Mouse (Mus musculus) myocyte (in vitro differentiated cells): ENCODE measurements around the gene Cdh5. TPM values are rescaled to one million over a fixed set of nuclear protein-coding genes. Genes with fewer than 3 reads are reported as not detected.

ENCODE experiments used
- H3K27me3 ChIP-seq: one replicate; pipeline ENCODE4 v1.6.1; 2011; ENCODE audit not compliant: control insufficient read depth, insufficient read depth, insufficient read length
- H3K36me3 ChIP-seq: one replicate; pipeline ENCODE4 v1.6.1; 2011; ENCODE audit not compliant: control insufficient read depth, insufficient read depth
- H3K4me2 ChIP-seq: one replicate; pipeline ENCODE4 v1.6.1; 2011; ENCODE audit warnings: low read depth, control low read depth
- H3K4me3 ChIP-seq: one replicate; pipeline ENCODE4 v1.5.1; 2011; ENCODE audit warnings: mild to moderate bottlenecking, control low read depth, moderate library complexity
- H3K79me2 ChIP-seq: one replicate; pipeline ENCODE4 v1.6.1; 2011; ENCODE audit not compliant: control insufficient read depth, insufficient read depth
- H3ac ChIP-seq: one replicate; pipeline ENCODE4 v1.6.1; 2011; ENCODE audit not compliant: control insufficient read depth, insufficient read length
- CEBPB ChIP-seq: IDR thresholded peaks from 2 replicates; pipeline ENCODE4 v1.6.1; 2011; ENCODE audit warnings: mild to moderate bottlenecking, moderate library complexity; ENCODE audit not compliant: poor library complexity, insufficient read depth, severe bottlenecking
- E2F4 ChIP-seq: IDR thresholded peaks from one replicate; pipeline ENCODE4 v1.6.1; 2011; ENCODE audit warnings: mild to moderate bottlenecking, control low read depth, moderate library complexity; ENCODE audit not compliant: insufficient read depth
- MAX ChIP-seq: IDR thresholded peaks from one replicate; pipeline ENCODE4 v1.6.1; 2011; ENCODE audit warnings: low read depth, mild to moderate bottlenecking, control low read depth
- MYOD1 ChIP-seq, 3 experiments: IDR thresholded peaks; one replicate each; pipeline ENCODE4 v1.6.1; 2011; ENCODE audit warnings: control low read depth in 2 of 3, low read depth in 2 of 3, mild to moderate bottlenecking in 2 of 3, moderate library complexity in 1 of 3; ENCODE audit not compliant: insufficient read length in 2 of 3, control insufficient read depth in 1 of 3
- MYOG ChIP-seq, 3 experiments: IDR thresholded peaks; one replicate each; pipeline ENCODE4 v1.6.1; 2011; ENCODE audit warnings: control low read depth in 2 of 3, low read depth in 2 of 3, mild to moderate bottlenecking in 2 of 3; ENCODE audit not compliant: insufficient read length in 2 of 3, control insufficient read depth in 1 of 3, insufficient read depth in 1 of 3
- POLR2A ChIP-seq: IDR thresholded peaks from one replicate; pipeline ENCODE4 v1.6.1; 2011; ENCODE audit warnings: low read depth, mild to moderate bottlenecking, control low read depth, moderate library complexity; ENCODE audit not compliant: insufficient read length
- POLR2AphosphoS2 ChIP-seq: IDR thresholded peaks from one replicate; pipeline ENCODE4 v1.6.1; 2011; ENCODE audit warnings: low read depth, control low read depth; ENCODE audit not compliant: insufficient read length
- REST ChIP-seq: IDR thresholded peaks from one replicate; pipeline ENCODE4 v1.6.1; 2011; ENCODE audit warnings: mild to moderate bottlenecking, control low read depth, moderate library complexity; ENCODE audit not compliant: insufficient read depth, insufficient read length
- SRF ChIP-seq: IDR thresholded peaks from one replicate; pipeline ENCODE4 v1.6.1; 2011; ENCODE audit warnings: low read depth; ENCODE audit not compliant: control insufficient read depth, insufficient read length
- TCF12 ChIP-seq: IDR thresholded peaks from one replicate; pipeline ENCODE4 v1.6.1; 2011; ENCODE audit warnings: mild to moderate bottlenecking, control low read depth; ENCODE audit not compliant: poor library complexity, insufficient read depth, severe bottlenecking
- TCF3 ChIP-seq: IDR thresholded peaks from one replicate; pipeline ENCODE4 v1.6.1; 2011; ENCODE audit warnings: low read depth, control low read depth; ENCODE audit not compliant: insufficient read length
- USF1 ChIP-seq: IDR thresholded peaks from one replicate; pipeline ENCODE4 v1.6.1; 2011; ENCODE audit warnings: low read depth, mild to moderate bottlenecking, control low read depth, moderate library complexity
- polyA plus RNA-seq: library from polyadenylated mRNA; unstranded; fragments of >200 nt; fragmentation: generic; extraction: Trizol; gene quantifications from one replicate; pipeline ENCODE4 v1.2.1, GENCODE M21; 2012; ENCODE audit warnings: missing spikeins

The Cdh5 gene
- polyA plus RNA-seq, 1 experiment: 0.11 TPM

- Histone ChIP-seq H3ac (no peak overlapping the region), H3K4me2 (no peak overlapping the region), H3K4me3 (no peak overlapping the region), H3K79me2 (no peaks in the 10 kb centered on the region), H3K36me3 (no peaks in the 10 kb centered on the region), H3K27me3 (no peaks in the 10 kb centered on the region)
- TF ChIP-seq POLR2A (no peak), REST (no peak), TCF12 (no peak), MYOG (IDR thresholded peaks at IDR 0.05; ENCODE audit: control insufficient read depth in 1 of 3, insufficient read depth in 1 of 3, insufficient read length in 2 of 3, low read depth in 2 of 3) (no peak), E2F4 (no peak), SRF (no peak), MYOD1 (IDR thresholded peaks at IDR 0.05; ENCODE audit: control insufficient read depth in 1 of 3, insufficient read length in 2 of 3, low read depth in 2 of 3) (no peak), MAX (no peak), CEBPB (no peak), POLR2AphosphoS2 (no peak), TCF3 (no peak), USF1 (no peak)
These were observed 36.2 kb downstream of the Cdh5 start for GRCm38 (mm10) chr8:104137636-104138035.

GRCm38 (mm10) chr8:104140611-104141010 lies 39.2 kb downstream of the Cdh5 start:
- Histone ChIP-seq H3ac (no peak overlapping the region), H3K79me2 (no peaks in the 10 kb centered on the region), H3K36me3 (no peaks in the 10 kb centered on the region), H3K4me2 (no peak overlapping the region), H3K4me3 (no peak overlapping the region), H3K27me3 (no peaks in the 10 kb centered on the region)
- TF ChIP-seq SRF (no peak), USF1 (no peak), MAX (no peak), E2F4 (no peak), TCF12 (no peak), TCF3 (no peak), MYOG (IDR thresholded peaks at IDR 0.05; ENCODE audit: control insufficient read depth in 1 of 3, insufficient read depth in 1 of 3, insufficient read length in 2 of 3, low read depth in 2 of 3) (no peak), POLR2AphosphoS2 (no peak), MYOD1 (IDR thresholded peaks at IDR 0.05; ENCODE audit: control insufficient read depth in 1 of 3, insufficient read length in 2 of 3, low read depth in 2 of 3) (no peak)

- Histone ChIP-seq H3K36me3 (no peaks in the 10 kb centered on the region), H3K4me3 (no peak overlapping the region), H3ac (no peak overlapping the region), H3K4me2 (no peak overlapping the region), H3K79me2 (no peaks in the 10 kb centered on the region), H3K27me3 (no peaks in the 10 kb centered on the region)
- TF ChIP-seq POLR2AphosphoS2 (no peak), REST (no peak), TCF3 (no peak), CEBPB (no peak), USF1 (no peak), MAX (no peak), MYOD1 (IDR thresholded peaks at IDR 0.05; ENCODE audit: control insufficient read depth in 1 of 3, insufficient read length in 2 of 3, low read depth in 2 of 3) (no peak), E2F4 (no peak), MYOG (IDR thresholded peaks at IDR 0.05; ENCODE audit: control insufficient read depth in 1 of 3, insufficient read depth in 1 of 3, insufficient read length in 2 of 3, low read depth in 2 of 3) (no peak), POLR2A (no peak), TCF12 (no peak), SRF (no peak)
These were observed 41.0 kb downstream of the Cdh5 start for GRCm38 (mm10) chr8:104142415-104142814.

- H3K4me2 ChIP-seq: no peak overlapping the region
- H3ac ChIP-seq: no peak overlapping the region
- H3K79me2 ChIP-seq: no peaks in the 10 kb centered on the region
- no peaks in the 10 kb centered on the region for H3K27me3 ChIP-seq
- no peaks in the 10 kb centered on the region for H3K36me3 ChIP-seq
- no peak overlapping the region for H3K4me3 ChIP-seq
- TF ChIP-seq SRF (no peak), MAX (no peak), MYOD1 (IDR thresholded peaks at IDR 0.05; ENCODE audit: control insufficient read depth in 1 of 3, insufficient read length in 2 of 3, low read depth in 2 of 3) (no peak), E2F4 (no peak), CEBPB (no peak), TCF12 (no peak), POLR2A (no peak), REST (no peak), MYOG (IDR thresholded peaks at IDR 0.05; ENCODE audit: control insufficient read depth in 1 of 3, insufficient read depth in 1 of 3, insufficient read length in 2 of 3, low read depth in 2 of 3) (no peak), TCF3 (no peak), POLR2AphosphoS2 (no peak), USF1 (no peak)
These were observed 42.0 kb downstream of the Cdh5 start for GRCm38 (mm10) chr8:104143379-104143778.
